Mouse (Mus musculus) hindbrain, postnatal 0 days (tissue): ENCODE results near the gene Rhobtb3. TPM values are rescaled to one million over a fixed set of nuclear protein-coding genes. Genes with fewer than 3 reads are reported as not detected.
"Not testable (repeated sequence)": the region's sequence is repeated elsewhere in the genome, so short reads cannot be mapped to it uniquely, and the experiment has no call there.

Source experiments
- ATAC-seq: fragments of 200-750 bp; cut with Nextera tagmentation; 2 replicates; pipeline ENCODE4 v1.8.0; 2017; ENCODE audit warnings: mild to moderate bottlenecking, moderate TSS enrichment, moderate library complexity
- DNase-seq: peaks from one replicate; pipeline ENCODE4 v3.0.0-alpha.2; 2015; ENCODE audit warnings: low spot score
- H3K27ac ChIP-seq: fragments of 300-500 bp; sonication (generic); 2 replicates; pipeline ENCODE4 v1.5.1; 2014; ENCODE audit warnings: mild to moderate bottlenecking
- H3K27me3 ChIP-seq: fragments of 300-500 bp; sonication (generic); 2 replicates; pipeline ENCODE4 v1.6.1; 2014; ENCODE audit warnings: low read length, mixed read lengths; ENCODE audit not compliant: insufficient read depth
- H3K36me3 ChIP-seq: fragments of 300-500 bp; sonication (generic); 2 replicates; pipeline ENCODE4 v1.6.1; 2014; ENCODE audit warnings: low read length, mixed read lengths; ENCODE audit not compliant: insufficient read depth
- H3K4me1 ChIP-seq: fragments of 300-500 bp; sonication (generic); 2 replicates; pipeline ENCODE4 v1.6.1; 2014; ENCODE audit warnings: antibody characterized with exemption, low read length, mixed read lengths; ENCODE audit not compliant: insufficient read depth
- H3K4me2 ChIP-seq: fragments of 300-500 bp; sonication (generic); 2 replicates; pipeline ENCODE4 v1.6.1; 2014; ENCODE audit warnings: low read depth, mild to moderate bottlenecking, low read length, moderate library complexity, mixed read lengths
- H3K4me3 ChIP-seq: fragments of 300-500 bp; sonication (generic); 2 replicates; pipeline ENCODE4 v1.5.1; 2014; ENCODE audit warnings: low read length
- H3K9ac ChIP-seq: fragments of 300-500 bp; sonication (generic); replicated peaks from 2 replicates; pipeline ENCODE4 v1.6.1; 2014; ENCODE audit warnings: mild to moderate bottlenecking, low read length, moderate library complexity, mixed read lengths
- H3K9me3 ChIP-seq: fragments of 300-500 bp; sonication (generic); 2 replicates; pipeline ENCODE4 v1.6.1; 2016; ENCODE audit warnings: low read length, mixed read lengths
- CTCF ChIP-seq: IDR thresholded peaks from 2 replicates; pipeline ENCODE4 v1.5.1; 2016; ENCODE audit warnings: antibody characterized with exemption, control low read depth, low read depth
- WGBS: fragments of 180-500 bp; shearing (Covaris S2); extraction: QIAGEN DNeasy Blood & Tissue Kit; methylation state at CpG from one replicate; pipeline ENCODE4 v1.1.7; 2014; 5-methylcytosine and 5-hydroxymethylcytosine counted together
- polyA plus RNA-seq: library from polyadenylated mRNA; unstranded; fragments of >200 nt; fragmentation: Nextera tagmentation; extraction: Ambion mirVana; gene quantifications from 2 replicates; pipeline ENCODE4 v1.2.1, GENCODE M21; 2015
- total RNA-seq: library from RNA; depleted of rRNA; stranded (reverse); fragments of >200 nt; gene quantifications from 2 replicates; pipeline ENCODE4 v1.2.3, GENCODE M21; 2014

Gene Rhobtb3
- total and polyA plus RNA-seq, 2 experiments from 2014 or later: 14.2 to 30.8 TPM

DNA sequence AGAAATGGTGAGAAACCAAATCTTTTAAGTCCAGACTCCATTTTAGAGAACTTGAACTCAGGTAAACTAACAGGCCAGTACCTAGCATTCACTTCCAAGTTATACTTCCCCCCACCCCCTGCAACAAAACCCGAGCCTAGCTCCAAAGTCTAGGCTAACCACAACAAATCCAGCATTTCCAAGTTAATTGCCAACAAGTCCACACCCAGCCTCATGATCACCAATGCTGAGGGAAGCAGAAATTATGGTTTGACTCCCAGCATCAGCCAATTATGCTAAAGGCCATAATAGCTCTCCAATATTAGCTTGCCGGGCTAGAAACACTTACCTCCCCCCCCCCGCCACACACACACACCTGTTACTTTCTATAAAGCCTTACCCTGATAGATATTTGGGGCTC lies 64.0 kb downstream of the Rhobtb3 start:
- H3K27ac ChIP-seq: no peak overlapping the region
- 85% methylated on average over 3 of the region's 3 CpGs for WGBS
- H3K27me3 ChIP-seq: no peaks in the 10 kb centered on the region
- no peak overlapping the region for H3K4me3 ChIP-seq
- no peak overlapping the region for H3K9ac ChIP-seq
- TF ChIP-seq CTCF: no peak
- H3K9me3 ChIP-seq: no peaks in the 10 kb centered on the region
- H3K36me3 ChIP-seq: 0 out of 2 replicates have a peak, but pooled peaks cover 3% of the 10 kb centered on the region
- ATAC-seq: no peak
- no peak for DNase-seq
- H3K4me2 ChIP-seq: no peak overlapping the region
- H3K4me1 ChIP-seq: no peaks in the 10 kb centered on the region

DNA sequence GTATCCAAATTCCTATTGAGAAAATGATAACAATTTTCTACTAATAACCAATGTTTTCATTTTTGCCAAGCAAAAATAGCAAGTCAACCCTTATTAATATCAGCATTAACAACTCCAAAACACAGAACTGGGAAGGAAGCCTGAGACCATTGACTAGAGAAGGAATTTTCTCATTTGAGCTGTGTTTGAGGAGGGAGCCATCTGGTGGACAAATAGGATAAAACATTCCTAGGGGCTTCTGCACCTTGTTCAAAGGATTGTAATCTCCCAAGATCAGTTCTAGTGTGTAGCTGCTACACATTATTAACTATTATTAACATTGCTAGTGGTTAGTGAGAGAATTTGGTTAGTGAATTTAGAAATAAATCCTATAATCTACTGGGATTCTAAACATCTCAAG lies 65.8 kb downstream of the Rhobtb3 start:
- H3K36me3 ChIP-seq: no peaks in the 10 kb centered on the region
- no peaks in the 10 kb centered on the region for H3K4me1 ChIP-seq
- H3K9ac ChIP-seq: no peak overlapping the region
- DNase-seq: peak; percentile 84
- H3K27ac ChIP-seq: no peak overlapping the region
- no peaks in the 10 kb centered on the region for H3K9me3 ChIP-seq
- peak; percentile 84 for TF ChIP-seq CTCF
- H3K27me3 ChIP-seq: no peaks in the 10 kb centered on the region
- no peak overlapping the region for H3K4me3 ChIP-seq
- ATAC-seq: peak; percentile 69
- no peak overlapping the region for H3K4me2 ChIP-seq

DNA sequence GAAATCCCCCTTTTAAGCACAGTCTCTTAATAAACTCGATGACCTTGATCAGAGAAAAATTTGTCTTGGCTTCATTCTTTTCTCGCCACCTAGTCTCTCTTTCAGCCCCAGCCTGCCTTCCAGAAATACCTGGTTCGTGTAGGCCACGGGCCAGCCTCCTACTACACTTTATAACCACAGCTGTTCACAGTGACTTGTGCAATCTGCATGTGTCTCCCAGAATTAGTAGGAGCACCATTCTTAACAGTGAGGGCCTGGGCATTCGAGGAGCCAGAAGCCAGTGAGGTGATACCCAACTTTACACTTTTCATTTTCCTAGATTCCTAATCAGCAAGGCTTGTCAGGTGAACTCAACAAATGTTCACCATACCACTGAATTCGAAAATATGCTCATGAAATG lies 67.1 kb downstream of the Rhobtb3 start:
- Histone ChIP-seq H3K4me1 (no peaks in the 10 kb centered on the region), H3K27ac (no peak overlapping the region), H3K9ac (no peak overlapping the region), H3K36me3 (no peaks in the 10 kb centered on the region), H3K27me3 (no peaks in the 10 kb centered on the region), H3K4me2 (no peak overlapping the region), H3K9me3 (no peaks in the 10 kb centered on the region), H3K4me3 (no peak overlapping the region)
- WGBS: 83% methylated on average over 6 of the region's 6 CpGs
- TF ChIP-seq CTCF: no peak
- DNase-seq (no peak), ATAC-seq (no peak)

DNA sequence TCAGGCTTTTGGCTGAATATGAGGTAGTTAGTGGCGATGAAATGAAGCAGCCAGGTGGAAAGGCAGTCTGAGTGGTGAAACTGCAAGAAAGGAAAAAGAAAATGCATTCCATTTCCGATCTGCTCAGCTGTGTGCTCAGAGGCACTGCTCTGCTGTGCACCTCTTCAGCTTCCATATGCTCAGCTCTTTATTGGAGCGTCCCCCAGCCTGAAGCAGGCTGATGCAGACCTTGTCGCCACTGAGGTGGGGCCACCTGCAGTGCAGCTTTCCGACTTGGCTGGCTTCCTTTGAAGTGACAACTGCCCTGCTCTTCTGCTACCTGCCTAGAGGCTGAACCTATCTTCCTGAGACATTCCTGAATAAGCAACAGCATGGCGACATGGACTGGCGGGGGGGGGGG lies 67.5 kb downstream of the Rhobtb3 start:
- WGBS: 51% methylated on average over 7 of the region's 7 CpGs
- not testable (repeated sequence) for H3K27ac ChIP-seq

DNA sequence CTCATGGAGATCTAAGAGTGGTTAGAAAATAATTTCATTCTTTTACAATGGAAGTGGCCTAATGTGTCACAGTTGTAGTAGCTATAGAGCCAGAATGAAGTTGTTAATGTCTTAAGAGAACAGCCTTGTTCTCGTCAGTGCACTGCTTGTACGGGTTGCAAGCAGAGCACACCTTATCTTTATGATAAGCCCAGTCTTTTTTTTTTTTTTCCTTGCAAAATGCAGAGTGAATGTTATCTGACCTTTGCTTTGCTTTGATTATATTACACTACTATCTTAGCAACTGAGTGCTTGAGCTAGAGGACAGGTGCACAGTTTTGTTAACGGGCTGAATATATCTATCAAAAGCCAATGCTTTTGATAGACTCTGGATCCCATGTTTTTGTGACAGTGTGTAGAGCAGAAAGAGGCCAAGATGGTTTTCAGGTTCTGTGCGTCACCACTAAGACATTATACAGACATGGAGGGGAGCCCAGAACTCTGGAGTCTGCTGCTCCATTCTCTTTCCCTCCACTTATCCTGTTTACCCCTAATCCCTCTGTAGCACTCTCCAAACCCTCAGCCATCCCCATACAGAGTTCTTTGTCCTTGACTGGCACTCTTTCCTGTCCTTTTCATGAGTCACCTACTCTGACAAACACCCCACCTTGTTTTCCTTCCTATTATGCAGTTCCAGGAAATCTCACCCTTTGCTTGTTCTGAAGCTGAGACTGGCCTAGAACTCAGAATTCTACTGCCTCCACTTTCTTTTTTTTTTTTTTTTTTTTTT lies 68.9 kb downstream of the Rhobtb3 start:
- Histone ChIP-seq H3K27me3 (no peaks in the 10 kb centered on the region), H3K4me1 (no peaks in the 10 kb centered on the region), H3K36me3 (no peaks in the 10 kb centered on the region), H3K9ac (no peak overlapping the region), H3K27ac (no peak overlapping the region), H3K4me3 (no peak overlapping the region), H3K9me3 (no peaks in the 10 kb centered on the region), H3K4me2 (no peak overlapping the region)
- TF ChIP-seq CTCF: no peak
- DNase-seq: no peak
- no peak for ATAC-seq
- WGBS: 91% methylated on average over 4 of the region's 4 CpGs

More for the DNA sequence above, 67.5 kb downstream of the Rhobtb3 start:
- H3K27me3 ChIP-seq, H3K4me2 ChIP-seq, DNase-seq, H3K4me1 ChIP-seq, H3K9me3 ChIP-seq, H3K4me3 ChIP-seq, H3K9ac ChIP-seq, ATAC-seq, H3K36me3 ChIP-seq: not testable (repeated sequence)

DNA sequence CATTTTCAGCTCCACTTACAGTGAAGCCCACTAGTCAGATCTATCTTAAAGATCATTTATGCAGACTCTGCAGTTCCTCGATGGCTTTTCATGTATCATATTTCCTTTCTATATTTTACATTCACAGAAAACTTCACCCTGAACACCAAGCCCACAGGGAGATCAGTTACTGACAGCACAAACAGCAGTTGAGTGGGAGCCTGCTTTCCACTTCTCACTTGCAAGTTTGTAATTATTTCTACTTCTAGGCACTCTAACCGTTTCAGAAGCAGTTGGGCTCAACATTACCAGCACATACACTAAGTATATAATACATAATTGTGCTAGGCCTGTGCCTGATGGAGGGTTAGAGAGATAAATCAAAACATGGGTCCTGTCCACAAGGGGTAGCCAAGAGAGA lies 75.8 kb downstream of the Rhobtb3 start:
- WGBS: 94% methylated on average over 2 of the region's 2 CpGs
- no peaks in the 10 kb centered on the region for H3K36me3 ChIP-seq

DNA sequence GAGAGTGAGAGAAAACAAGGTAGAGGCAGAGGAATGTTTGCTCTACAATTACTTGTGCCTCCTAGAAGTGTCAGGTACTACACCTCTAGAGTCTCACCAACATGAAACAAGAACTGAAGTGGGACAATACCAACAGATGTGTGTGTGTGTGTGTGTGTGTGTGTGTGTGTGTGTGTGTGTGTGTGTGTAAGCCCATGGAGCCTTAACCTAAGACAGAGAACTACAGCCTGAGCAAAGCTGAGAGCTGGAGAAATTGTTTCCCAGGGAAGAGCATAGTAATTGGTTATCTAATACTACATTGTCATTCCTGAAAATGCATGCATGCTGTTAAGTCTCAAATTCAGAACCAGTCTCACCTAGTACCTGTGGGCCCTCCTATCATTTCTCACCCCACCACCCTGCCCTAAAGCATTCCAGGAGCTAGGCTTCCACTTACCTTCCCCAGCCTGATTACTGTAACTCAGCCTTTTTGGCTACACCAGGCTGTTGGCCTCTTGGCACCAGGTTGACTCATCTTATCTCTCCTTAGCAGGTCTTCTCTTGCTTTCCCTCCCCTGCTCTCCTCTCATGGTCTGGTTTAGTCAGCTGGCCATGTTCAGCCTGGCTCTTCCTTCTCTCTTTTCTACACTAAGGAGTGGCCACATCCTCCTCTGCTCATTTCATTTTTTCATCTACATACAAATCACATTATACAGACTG lies 78.1 kb downstream of the Rhobtb3 start:
- no peaks in the 10 kb centered on the region for H3K27me3 ChIP-seq
- ATAC-seq: no peak
- no peaks in the 10 kb centered on the region for H3K4me1 ChIP-seq
- no peaks in the 10 kb centered on the region for H3K9me3 ChIP-seq
- no peak overlapping the region for H3K4me3 ChIP-seq
- H3K9ac ChIP-seq: no peak overlapping the region
- H3K36me3 ChIP-seq: no peaks in the 10 kb centered on the region
- H3K27ac ChIP-seq: no peak overlapping the region
- no peak overlapping the region for H3K4me2 ChIP-seq
- no peak for TF ChIP-seq CTCF
- DNase-seq: no peak

More for the DNA sequence above, 75.8 kb downstream of the Rhobtb3 start:
- no peak overlapping the region for H3K4me3 ChIP-seq
- no peaks in the 10 kb centered on the region for H3K9me3 ChIP-seq
- H3K9ac ChIP-seq: no peak overlapping the region
- H3K4me2 ChIP-seq: no peak overlapping the region
- ATAC-seq (no peak), DNase-seq (no peak)
- no peaks in the 10 kb centered on the region for H3K27me3 ChIP-seq
- TF ChIP-seq CTCF: no peak
- no peak overlapping the region for H3K27ac ChIP-seq
- no peaks in the 10 kb centered on the region for H3K4me1 ChIP-seq
